ENCODE assay signal across 19 mouse cellular contexts in genomic region chr9:73416084-73416777, GRCm38 (mm10).
DNase-seq lines count a peak whose midpoint lies in the region; ATAC-seq and TF ChIP-seq lines count a peak whose summit lies in the region.
"Had no signal": no experiment of that assay in that cellular context is flagged by ENCODE, and none has a peak within 500 bp of the region (broad histone marks: within the 10 kb centered on the region; RNA-seq: fewer than 3 reads in every experiment).

No protein-coding gene starts in this region.

- TF ChIP-seq CTCF in cerebellum, adult 2 months (IDR thresholded peaks at IDR 0.05; ENCODE audit: borderline replicate concordance, insufficient read depth, low read depth, low read length): 0 out of 2 replicates have a peak, but pooled peaks have one; percentile 17
- 0 out of 2 replicates have a peak, but pooled peaks have one; percentile 5 for TF ChIP-seq CTCF in midbrain, postnatal 0 days (IDR thresholded peaks at IDR 0.05)

- no peak overlapping the region for H3K4me2 ChIP-seq in midbrain, postnatal 0 days (ENCODE audit: low read depth, low read length, poor library complexity, severe bottlenecking)
- H3K4me2 ChIP-seq in midbrain, embryonic 11.5 days: no peak overlapping the region
- no peak overlapping the region for H3K4me2 ChIP-seq in neural tube, embryonic 15.5 days
- H3K4me2 ChIP-seq: embryonic facial prominence, embryonic 15.5 days; forebrain, embryonic 13.5 days; heart, embryonic 12.5 days; limb, embryonic 15.5 days had no signal

- no peak overlapping the region for H3K27ac ChIP-seq in cerebellum, adult 2 months (ENCODE audit: insufficient read depth, low read length)
- H3K27ac ChIP-seq in midbrain, postnatal 0 days (ENCODE audit: low read depth, low read length): no peak overlapping the region
- no peak overlapping the region for H3K27ac ChIP-seq in midbrain, embryonic 11.5 days (ENCODE audit: low read depth, low read length)
- no peak overlapping the region for H3K27ac ChIP-seq in neural tube, embryonic 15.5 days (replicated peaks)
- H3K27ac ChIP-seq: embryonic facial prominence, embryonic 15.5 days; forebrain, embryonic 13.5 days; limb, embryonic 15.5 days had no signal

- TF ChIP-seq POLR2A in cerebellum, adult 2 months (IDR thresholded peaks at IDR 0.05; ENCODE audit: borderline replicate concordance, insufficient read depth, low read length): no peak

- no peaks in the 10 kb centered on the region for H3K4me1 ChIP-seq in cerebellum, adult 2 months (ENCODE audit: control insufficient read depth, insufficient read depth, low read length)
- H3K4me1 ChIP-seq in midbrain, postnatal 0 days (ENCODE audit: insufficient read depth, low read length): 0 out of 2 replicates have a peak, but pooled peaks cover 4% of the 10 kb centered on the region
- peaks cover 7% of the 10 kb centered on the region; the same call in 1 of the 2 replicates for H3K4me1 ChIP-seq in midbrain, embryonic 11.5 days (ENCODE audit: control insufficient read depth, insufficient read depth, low read length)
- 0 out of 2 replicates have a peak, but pooled peaks cover 5% of the 10 kb centered on the region for H3K4me1 ChIP-seq in neural tube, embryonic 15.5 days
- H3K4me1 ChIP-seq: embryonic facial prominence, embryonic 15.5 days; forebrain, embryonic 13.5 days; heart, embryonic 12.5 days had no signal

- no peak for ATAC-seq in midbrain, postnatal 0 days (ENCODE audit: low FRiP score)
- ATAC-seq in midbrain, embryonic 11.5 days (ENCODE audit: low FRiP score): no peak
- ATAC-seq in granulocyte monocyte progenitor cell, adult 5-6 weeks (replicated peaks; ENCODE audit: poor library complexity, severe bottlenecking): peak; percentile 25; the same call in 1 of the 2 replicates
- ATAC-seq in neural tube, embryonic 15.5 days (ENCODE audit: low FRiP score): no peak
- ATAC-seq in erythroid progenitor cell, adult 5-6 weeks (replicated peaks; ENCODE audit: low FRiP score, poor library complexity, severe bottlenecking): no peak
- ATAC-seq: forebrain, embryonic 13.5 days; hindbrain, embryonic 16.5 days had no signal

- no peaks in the 10 kb centered on the region for H3K27me3 ChIP-seq in cerebellum, adult 2 months (ENCODE audit: control insufficient read depth, insufficient read depth, low read length)
- H3K27me3 ChIP-seq in midbrain, postnatal 0 days (ENCODE audit: insufficient read depth, low read length): no peaks in the 10 kb centered on the region
- no peaks in the 10 kb centered on the region for H3K27me3 ChIP-seq in midbrain, embryonic 11.5 days (ENCODE audit: control insufficient read depth, insufficient read depth, low read length)
- no peaks in the 10 kb centered on the region for H3K27me3 ChIP-seq in neural tube, embryonic 15.5 days (replicated peaks)
- H3K27me3 ChIP-seq: embryonic facial prominence, embryonic 15.5 days; forebrain, embryonic 13.5 days; heart, embryonic 12.5 days; limb, embryonic 15.5 days had no signal

- H3K9me3 ChIP-seq in midbrain, postnatal 0 days (ENCODE audit: low read length): no peaks in the 10 kb centered on the region
- no peaks in the 10 kb centered on the region for H3K9me3 ChIP-seq in midbrain, embryonic 11.5 days (ENCODE audit: control insufficient read depth, low read length)
- no peaks in the 10 kb centered on the region for H3K9me3 ChIP-seq in neural tube, embryonic 15.5 days (replicated peaks)
- H3K9me3 ChIP-seq: embryonic facial prominence, embryonic 15.5 days; forebrain, embryonic 13.5 days; heart, embryonic 12.5 days; limb, embryonic 15.5 days had no signal

- no peak overlapping the region for H3K4me3 ChIP-seq in cerebellum, adult 2 months (replicated peaks; ENCODE audit: insufficient read depth, low read depth, low read length)
- H3K4me3 ChIP-seq in midbrain, postnatal 0 days (ENCODE audit: low read depth, low read length): no peak overlapping the region
- no peak overlapping the region for H3K4me3 ChIP-seq in midbrain, embryonic 11.5 days (ENCODE audit: low read depth, low read length)
- no peak overlapping the region for H3K4me3 ChIP-seq in neural tube, embryonic 15.5 days (replicated peaks)
- H3K4me3 ChIP-seq: embryonic facial prominence, embryonic 15.5 days; forebrain, embryonic 13.5 days; heart, embryonic 12.5 days; limb, embryonic 15.5 days had no signal

- no peaks in the 10 kb centered on the region for H3K36me3 ChIP-seq in midbrain, postnatal 0 days (ENCODE audit: insufficient read depth, low read length)
- no peaks in the 10 kb centered on the region for H3K36me3 ChIP-seq in midbrain, embryonic 11.5 days (ENCODE audit: control insufficient read depth, insufficient read depth, low read length)
- no peaks in the 10 kb centered on the region for H3K36me3 ChIP-seq in neural tube, embryonic 15.5 days
- H3K36me3 ChIP-seq: embryonic facial prominence, embryonic 15.5 days; heart, embryonic 12.5 days; limb, embryonic 15.5 days had no signal

- DNase-seq in cerebellum, adult 2 months: no peak
- no peak for DNase-seq in cerebellum, adult 11 months
- DNase-seq in midbrain, postnatal 0 days (ENCODE audit: low spot score): no peak
- no peak for DNase-seq in midbrain, embryonic 11.5 days (ENCODE audit: low spot score, missing footprints)
- no peak for DNase-seq in thymus, postnatal 0 days (ENCODE audit: low spot score)
- DNase-seq: cerebellum, adult 9-11 months; gastrocnemius, postnatal 25 days; heart, postnatal 36 days; kidney, adult 2 months; lung, adult 18-20 months; spleen, adult 18-20 months had no signal

- WGBS in cerebellum, adult 2 months: 88% methylated on average over 10 of the region's 10 CpGs
- WGBS in midbrain, postnatal 0 days: 87% methylated on average over 10 of the region's 10 CpGs
- 88% methylated on average over 10 of the region's 10 CpGs for WGBS in midbrain, embryonic 11.5 days
- WGBS in neural tube, embryonic 15.5 days: 87% methylated on average over 10 of the region's 10 CpGs

- no peak overlapping the region for H3K9ac ChIP-seq in midbrain, postnatal 0 days (replicated peaks; ENCODE audit: low read length, poor library complexity, severe bottlenecking)
- no peak overlapping the region for H3K9ac ChIP-seq in midbrain, embryonic 11.5 days (ENCODE audit: low read length)
- no peak overlapping the region for H3K9ac ChIP-seq in neural tube, embryonic 15.5 days (replicated peaks)
- H3K9ac ChIP-seq: embryonic facial prominence, embryonic 15.5 days; forebrain, embryonic 13.5 days; heart, embryonic 12.5 days; limb, embryonic 15.5 days had no signal
